Mouse (Mus musculus) liver, embryonic 11.5 days (tissue): ENCODE results near the gene Cd151. TPM values are rescaled to one million over a fixed set of nuclear protein-coding genes. Genes with fewer than 3 reads are reported as not detected.

Experiments used
- ATAC-seq: fragments of 200-750 bp; cut with Nextera tagmentation; replicated peaks from 2 replicates; pipeline ENCODE4 v1.8.0; 2017; ENCODE audit warnings: moderate number of reproducible peaks, mild to moderate bottlenecking, moderate TSS enrichment, moderate library complexity; ENCODE audit not compliant: low FRiP score
- DNase-seq: peaks from one replicate; pipeline ENCODE4 v3.0.0-alpha.2; 2017; ENCODE audit warnings: low spot score
- H3K27ac ChIP-seq: fragments of 300-500 bp; sonication (generic); 2 replicates; pipeline ENCODE4 v1.5.1; 2014; ENCODE audit warnings: mild to moderate bottlenecking, low read depth, low read length, control low read depth
- H3K27me3 ChIP-seq: fragments of 300-500 bp; sonication (generic); replicated peaks from 2 replicates; pipeline ENCODE4 v1.6.1; 2014; ENCODE audit warnings: low read length, mixed read lengths; ENCODE audit not compliant: control insufficient read depth, insufficient read depth
- H3K36me3 ChIP-seq: fragments of 300-500 bp; sonication (generic); 2 replicates; pipeline ENCODE4 v1.6.1; 2014; ENCODE audit warnings: mild to moderate bottlenecking, low read length, moderate library complexity, mixed read lengths; ENCODE audit not compliant: control insufficient read depth, insufficient read depth
- H3K4me1 ChIP-seq: fragments of 300-500 bp; sonication (generic); replicated peaks from 2 replicates; pipeline ENCODE4 v1.6.1; 2014; ENCODE audit warnings: low read length, mixed read lengths; ENCODE audit not compliant: control insufficient read depth, insufficient read depth
- H3K4me2 ChIP-seq: fragments of 300-500 bp; sonication (generic); 2 replicates; pipeline ENCODE4 v1.6.1; 2014; ENCODE audit warnings: mild to moderate bottlenecking, control low read depth, moderate library complexity
- H3K4me3 ChIP-seq: fragments of 300-500 bp; sonication (generic); 2 replicates; pipeline ENCODE4 v1.5.1; 2014; ENCODE audit warnings: low read depth, low read length, control low read depth
- H3K9ac ChIP-seq: fragments of 300-500 bp; sonication (generic); 2 replicates; pipeline ENCODE4 v1.6.1; 2014; ENCODE audit warnings: low read depth, low read length, control low read depth
- H3K9me3 ChIP-seq: fragments of 300-500 bp; sonication (generic); 2 replicates; pipeline ENCODE4 v1.6.1; 2016; ENCODE audit warnings: low read length, inconsistent platforms, mixed read lengths; ENCODE audit not compliant: control insufficient read depth
- WGBS: fragments of 180-500 bp; shearing (Covaris S2); extraction: QIAGEN DNeasy Blood & Tissue Kit; methylation state at CpG from one replicate; pipeline ENCODE4 v1.1.7; 2014; 5-methylcytosine and 5-hydroxymethylcytosine counted together
- polyA plus RNA-seq: library from polyadenylated mRNA; unstranded; fragments of >200 nt; fragmentation: Nextera tagmentation; extraction: Ambion mirVana; gene quantifications from 2 replicates; pipeline ENCODE4 v1.2.1, GENCODE M21; 2014

The Cd151 gene
- polyA plus RNA-seq, 1 experiment from 2014 or later = 22.3 TPM

DNA sequence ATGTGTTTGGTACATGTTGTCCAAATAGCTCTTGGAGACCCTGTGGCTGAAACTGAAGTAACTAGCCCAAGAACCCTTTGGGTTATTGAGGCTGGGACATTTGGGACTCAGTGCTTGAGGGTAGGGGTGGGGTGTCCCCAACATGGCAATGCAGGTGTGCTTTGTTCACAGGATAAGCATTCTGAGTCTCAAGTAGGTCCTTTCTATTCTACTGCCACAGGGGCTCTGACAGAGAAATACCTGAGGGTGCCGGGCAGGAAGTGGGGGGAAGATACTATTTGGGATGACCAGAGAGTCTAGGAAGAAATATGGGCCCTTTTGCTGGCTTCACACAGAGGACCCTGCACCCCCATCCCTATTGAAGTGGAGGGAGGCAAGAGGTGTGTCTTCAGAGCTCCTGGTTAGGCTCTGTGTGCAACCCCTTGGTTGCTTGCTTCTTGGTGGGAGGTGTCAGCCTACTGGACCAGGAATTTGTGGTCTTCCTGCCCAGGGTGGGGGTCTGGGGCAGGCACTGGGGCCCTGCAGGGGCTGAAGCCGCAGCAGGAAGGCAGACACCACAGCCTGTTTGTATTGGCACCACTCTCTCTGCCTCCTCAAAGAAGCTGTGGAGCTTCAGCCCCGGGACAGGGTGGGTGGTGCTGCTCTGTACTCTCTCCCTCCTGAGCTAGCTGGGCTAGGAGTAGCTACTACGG is 10.5 kb downstream of the Cd151 start:
- Histone ChIP-seq H3K4me1 (peaks cover 58% of the 10 kb centered on the region), H3K4me3 (0 out of 2 replicates have a peak overlapping the region, but pooled peaks have one; percentile 13), H3K27me3 (peaks cover 8% of the 10 kb centered on the region), H3K4me2 (peak overlapping the region; percentile 91), H3K9ac (peak overlapping the region; percentile 85; the same call in 1 of the 2 replicates), H3K27ac (peak overlapping the region; percentile 90), H3K36me3 (peaks cover 2% of the 10 kb centered on the region), H3K9me3 (no peaks in the 10 kb centered on the region)
- DNase-seq = no peak
- WGBS = 37% methylated on average over 4 of the region's 4 CpGs
- no peak for ATAC-seq

DNA sequence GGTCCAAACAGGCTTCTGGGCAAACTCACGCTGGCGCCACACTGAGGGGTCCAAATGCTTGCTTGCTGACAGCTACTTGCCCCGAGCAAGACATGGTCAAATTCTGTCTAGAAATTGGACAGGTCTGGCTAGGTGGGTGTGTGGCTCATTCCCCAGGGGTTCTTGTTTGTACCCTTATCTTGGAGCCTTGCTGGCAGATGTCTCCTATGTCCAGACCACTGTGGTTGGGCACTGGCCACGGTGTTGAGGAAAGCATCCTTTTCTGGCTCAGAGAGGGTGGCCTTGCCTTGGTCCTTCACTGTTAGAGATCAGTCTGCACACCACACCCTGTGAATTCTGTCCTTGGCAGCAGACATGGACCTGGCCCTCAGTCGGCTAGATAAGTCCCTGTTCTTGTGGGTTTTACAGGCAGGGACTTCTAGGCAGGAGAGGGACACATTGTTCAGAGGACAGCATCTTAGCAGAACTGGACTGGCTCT is 11.1 kb downstream of the Cd151 start:
- H3K9ac ChIP-seq = peak overlapping the region; percentile 2; the same call in 1 of the 2 replicates
- DNase-seq (no peak), ATAC-seq (no peak)
- peak overlapping the region; percentile 91 for H3K4me2 ChIP-seq
- H3K36me3 ChIP-seq = no peaks in the 10 kb centered on the region
- peak overlapping the region; percentile 49; the same call in 1 of the 2 replicates for H3K27ac ChIP-seq
- peaks cover 57% of the 10 kb centered on the region for H3K4me1 ChIP-seq
- no peaks in the 10 kb centered on the region for H3K9me3 ChIP-seq
- 0 out of 2 replicates have a peak overlapping the region, but pooled peaks have one; percentile 13 for H3K4me3 ChIP-seq
- whole genome bisulfite sequencing = 49% methylated on average over 5 of the region's 5 CpGs
- H3K27me3 ChIP-seq = peaks cover 10% of the 10 kb centered on the region

DNA sequence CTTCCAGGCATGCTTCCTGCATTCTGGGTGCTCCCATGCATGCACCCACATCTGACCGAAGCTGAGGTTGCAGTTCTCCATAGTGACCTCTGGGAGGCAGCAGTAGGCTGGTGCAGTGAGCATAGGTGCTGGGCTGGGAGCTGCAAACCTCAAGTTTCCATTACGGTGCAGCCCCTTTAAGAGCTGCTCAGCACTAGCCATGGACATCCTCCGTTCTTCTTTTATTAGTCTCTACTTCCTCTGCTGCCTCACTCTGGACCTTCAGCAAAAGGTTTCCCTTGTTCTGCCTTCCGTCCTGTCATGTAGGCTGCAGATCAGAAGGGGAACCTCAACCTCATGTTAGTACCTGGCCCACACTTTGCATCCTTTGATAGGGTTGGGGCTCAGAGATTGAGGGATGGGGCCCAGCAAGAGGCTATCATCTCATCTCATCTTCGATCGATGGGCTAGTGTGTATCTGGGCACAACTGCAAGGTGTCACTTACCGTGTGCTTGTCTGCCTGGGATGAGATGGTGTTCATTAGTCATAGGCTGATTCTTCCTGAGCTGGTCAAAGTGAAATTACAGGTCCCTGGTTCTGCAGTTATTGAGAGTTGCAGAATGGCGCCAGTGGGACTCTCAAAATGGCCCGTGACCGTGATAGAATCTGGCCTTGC is 13.8 kb downstream of the Cd151 start:
- DNase-seq (peak; percentile 62), ATAC-seq (peak; percentile 60)
- Histone ChIP-seq H3K9me3 (no peaks in the 10 kb centered on the region), H3K4me3 (peak overlapping the region; percentile 60; the same call in 1 of the 2 replicates), H3K9ac (no peak overlapping the region), H3K27me3 (peaks cover 10% of the 10 kb centered on the region), H3K27ac (no peak overlapping the region), H3K4me2 (peak overlapping the region; percentile 99), H3K4me1 (peaks cover 44% of the 10 kb centered on the region), H3K36me3 (no peaks in the 10 kb centered on the region)
- 15% methylated on average over 10 of the region's 10 CpGs for WGBS

DNA sequence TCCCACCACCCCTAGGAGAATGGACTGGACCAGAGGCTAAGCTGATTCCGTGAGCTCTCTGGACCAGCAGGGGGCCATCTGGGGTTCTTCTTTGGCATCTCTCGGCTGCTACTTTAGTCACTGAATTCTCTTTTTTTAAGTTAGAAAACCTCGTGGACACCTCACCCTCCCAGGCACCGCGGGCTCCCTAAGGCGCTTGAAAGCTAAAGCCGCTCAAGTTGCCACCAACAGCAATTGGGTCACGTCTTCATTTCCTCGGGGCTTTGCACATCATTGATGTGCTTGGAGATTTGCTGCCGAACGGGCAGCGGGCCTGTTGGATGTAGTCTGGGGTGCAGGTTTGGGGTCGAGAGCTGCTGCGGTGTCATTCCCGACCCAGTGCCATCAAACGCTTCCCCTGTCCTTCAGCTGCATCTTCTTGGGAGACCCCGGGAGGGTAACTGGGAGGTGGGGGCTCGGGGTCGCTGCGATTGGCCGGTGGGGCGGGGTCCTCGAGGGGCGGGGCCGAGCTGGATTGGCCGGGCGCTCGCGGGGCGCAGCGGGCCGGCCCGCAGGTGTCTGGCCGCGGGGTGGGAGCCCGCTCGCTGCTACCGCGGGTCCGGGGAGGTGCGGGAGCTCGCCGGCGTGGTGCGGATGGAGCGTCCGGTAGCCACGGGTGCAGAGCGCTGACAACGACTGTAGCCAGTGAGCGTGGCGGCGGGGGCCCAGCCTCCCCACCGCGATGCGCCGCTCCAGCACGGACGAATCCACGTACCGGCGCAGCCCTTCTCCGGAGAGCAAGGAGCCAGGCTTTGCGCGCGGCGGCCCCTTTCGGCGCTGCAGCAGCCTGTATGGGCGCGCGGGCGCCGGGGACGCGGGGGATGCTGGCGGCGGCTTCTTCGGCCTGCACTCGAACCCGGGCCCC is 14.6 kb downstream of the Cd151 start:
- Histone ChIP-seq H3K36me3 (no peaks in the 10 kb centered on the region), H3K27ac (no peak overlapping the region), H3K4me2 (peak overlapping the region; percentile 99), H3K27me3 (peaks cover 10% of the 10 kb centered on the region), H3K9ac (peak overlapping the region; percentile 51), H3K4me1 (peaks cover 39% of the 10 kb centered on the region), H3K9me3 (no peaks in the 10 kb centered on the region), H3K4me3 (peak overlapping the region; percentile 60)
- WGBS = 3% methylated on average over 67 of the region's 81 CpGs
- peak; percentile 66 for DNase-seq
- no peak for ATAC-seq

GRCm38 (mm10) chr7:141482531-141483024 is 15.4 kb downstream of the Cd151 start:
- ATAC-seq = no peak
- Histone ChIP-seq H3K4me2 (peak overlapping the region; percentile 99), H3K4me3 (peak overlapping the region; percentile 60), H3K9me3 (no peaks in the 10 kb centered on the region), H3K36me3 (no peaks in the 10 kb centered on the region), H3K27me3 (peaks cover 10% of the 10 kb centered on the region), H3K27ac (no peak overlapping the region), H3K9ac (peak overlapping the region; percentile 51), H3K4me1 (peaks cover 30% of the 10 kb centered on the region)
- 35% methylated on average over 11 of the region's 11 CpGs for WGBS
- DNase-seq = no peak

- H3K4me1 ChIP-seq = peaks cover 24% of the 10 kb centered on the region
- no peak overlapping the region for H3K27ac ChIP-seq
- H3K9me3 ChIP-seq = no peaks in the 10 kb centered on the region
- WGBS = 75% methylated on average over 5 of the region's 6 CpGs
- peaks cover 10% of the 10 kb centered on the region for H3K27me3 ChIP-seq
- no peak for ATAC-seq
- no peak for DNase-seq
- no peak overlapping the region for H3K4me3 ChIP-seq
- no peak overlapping the region for H3K4me2 ChIP-seq
- H3K36me3 ChIP-seq = no peaks in the 10 kb centered on the region
- no peak overlapping the region for H3K9ac ChIP-seq
Observed at GRCm38 (mm10) chr7:141483114-141483653, 16.0 kb downstream of the Cd151 start.

DNA sequence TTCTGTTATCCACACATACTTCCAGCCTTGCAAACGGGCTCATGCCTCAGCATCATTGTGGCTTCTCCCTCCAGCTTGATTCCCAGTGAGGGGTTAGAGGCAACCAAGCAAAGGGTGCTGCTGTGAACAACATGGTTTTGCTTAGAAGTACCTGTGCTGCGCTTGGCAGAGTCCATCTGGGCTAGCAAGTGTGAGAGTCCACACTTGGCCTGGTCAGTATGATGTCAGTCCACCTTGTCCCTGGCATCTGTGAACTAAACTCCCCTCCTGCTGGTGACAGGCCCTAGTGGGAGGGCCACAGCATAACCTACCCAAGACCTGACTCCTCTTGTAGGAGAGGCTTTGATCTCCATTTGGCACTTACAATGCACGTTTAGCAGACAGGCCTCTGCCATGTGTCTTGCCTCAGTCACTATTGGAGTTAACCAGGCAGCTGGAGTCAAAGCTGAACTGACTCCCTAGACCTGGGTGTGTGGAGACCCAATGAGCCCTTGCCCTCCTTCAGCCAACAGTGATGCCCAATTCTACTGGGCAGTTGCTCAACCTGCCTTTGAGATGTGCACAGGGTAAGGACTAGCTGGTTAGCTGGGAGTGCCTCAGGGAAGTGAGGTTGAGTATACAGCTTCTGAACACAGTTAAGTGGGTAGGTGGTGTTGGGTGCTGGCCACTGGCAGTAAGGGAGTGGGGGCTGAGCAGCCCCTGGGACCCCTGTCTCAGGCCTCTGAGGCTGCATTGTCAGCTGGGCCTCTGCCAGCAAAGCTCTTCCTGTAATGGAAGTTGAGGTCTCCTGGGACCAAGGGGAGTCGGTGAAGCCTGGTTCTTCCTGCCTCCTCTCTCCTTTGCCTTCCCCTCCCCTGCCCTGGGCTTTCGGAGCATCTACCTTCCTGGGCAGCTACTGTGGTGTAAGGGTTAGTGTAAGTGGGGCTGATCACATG is 17.3 kb downstream of the Cd151 start:
- Histone ChIP-seq H3K4me2 (no peak overlapping the region), H3K9ac (no peak overlapping the region), H3K9me3 (no peaks in the 10 kb centered on the region), H3K27ac (no peak overlapping the region), H3K27me3 (peaks cover 10% of the 10 kb centered on the region), H3K36me3 (no peaks in the 10 kb centered on the region), H3K4me1 (peaks cover 20% of the 10 kb centered on the region), H3K4me3 (no peak overlapping the region)
- DNase-seq = no peak
- ATAC-seq = no peak
- WGBS = 78% methylated on average over 5 of the region's 5 CpGs
